Mouse (Mus musculus) heart, embryonic 16.5 days (tissue): ENCODE data around the gene Mzf1. TPM values are rescaled to one million over a fixed set of nuclear protein-coding genes. Genes with fewer than 3 reads are reported as not detected.
A peak's percentile ranks its signal among the peaks of the same experiment; 100 is the strongest.
"Not testable (repeated sequence)": the region's sequence is repeated elsewhere in the genome, so short reads cannot be mapped to it uniquely, and the experiment has no call there.

ENCODE experiments used
- ATAC-seq: fragments of 200-750 bp; cut with Nextera tagmentation; replicated peaks from 2 replicates; pipeline ENCODE4 v1.8.0; 2017; ENCODE audit warnings: moderate number of reproducible peaks; ENCODE audit not compliant: insufficient read depth, low FRiP score; ENCODE audit errors: extremely low read depth
- H3K27ac ChIP-seq: fragments of 300-500 bp; sonication (generic); 2 replicates; pipeline ENCODE4 v1.5.1; 2014; ENCODE audit warnings: mild to moderate bottlenecking, low read length, control low read depth, moderate library complexity
- H3K27me3 ChIP-seq: fragments of 300-500 bp; sonication (generic); 2 replicates; pipeline ENCODE4 v1.6.1; 2014; ENCODE audit warnings: low read length, mixed read lengths; ENCODE audit not compliant: control insufficient read depth, insufficient read depth
- H3K36me3 ChIP-seq: fragments of 300-500 bp; sonication (generic); 2 replicates; pipeline ENCODE4 v1.6.1; 2014; ENCODE audit not compliant: control insufficient read depth, insufficient read depth
- H3K4me1 ChIP-seq: fragments of 300-500 bp; sonication (generic); 2 replicates; pipeline ENCODE4 v1.6.1; 2014; ENCODE audit warnings: low read length, mixed read lengths; ENCODE audit not compliant: control insufficient read depth, insufficient read depth
- H3K4me2 ChIP-seq: fragments of 300-500 bp; sonication (generic); 2 replicates; pipeline ENCODE4 v1.6.1; 2014; ENCODE audit warnings: low read depth, mild to moderate bottlenecking, control low read depth, low read length
- H3K4me3 ChIP-seq: fragments of 300-500 bp; sonication (generic); 2 replicates; pipeline ENCODE4 v1.5.1; 2014; ENCODE audit warnings: mild to moderate bottlenecking, control low read depth, low read length
- H3K9ac ChIP-seq: fragments of 300-500 bp; sonication (generic); 2 replicates; pipeline ENCODE4 v1.6.1; 2014; ENCODE audit warnings: low read length, control low read depth
- H3K9me3 ChIP-seq: fragments of 300-500 bp; sonication (generic); replicated peaks from 2 replicates; pipeline ENCODE4 v1.6.1; 2016; ENCODE audit warnings: low read length; ENCODE audit not compliant: control insufficient read depth
- WGBS: fragments of 180-500 bp; shearing (Covaris S2); extraction: QIAGEN DNeasy Blood & Tissue Kit; methylation state at CpG from one replicate; pipeline ENCODE4 v1.1.7; 2014; 5-methylcytosine and 5-hydroxymethylcytosine counted together
- polyA plus RNA-seq: library from polyadenylated mRNA; unstranded; fragments of >200 nt; fragmentation: Nextera tagmentation; extraction: Ambion mirVana; gene quantifications from 2 replicates; pipeline ENCODE4 v1.2.1, GENCODE M21; 2015

The Mzf1 gene
- polyA plus RNA-seq: 1.7 and 2.1 TPM in 2 replicates

GRCm38 (mm10) chr7:13054287-13055010 is at the start of gene Mzf1:
TSS of gene Mzf1 (minus strand) at chr7:13054764.
- no peaks in the 10 kb centered on the region for H3K27me3 ChIP-seq
- peak within 1 kb of the TSS; percentile 75 for H3K4me3 ChIP-seq
- WGBS: under 1% methylated on average over 41 of the region's 41 CpGs
- H3K9ac ChIP-seq: peak within 1 kb of the TSS; percentile 85
- H3K9me3 ChIP-seq: no peaks in the 10 kb centered on the region
- H3K4me1 ChIP-seq: peaks cover 4% of the 10 kb centered on the region; the same call in 1 of the 2 replicates
- H3K4me2 ChIP-seq: peak within 1 kb of the TSS; percentile 79
- peak; percentile 91 for ATAC-seq
- peak within 1 kb of the TSS; percentile 86 for H3K27ac ChIP-seq
- no peaks in the 10 kb centered on the region for H3K36me3 ChIP-seq

- 39% methylated on average over 3 of the region's 3 CpGs for WGBS
- no peak for ATAC-seq
- Histone ChIP-seq H3K4me1 (no peaks in the 10 kb centered on the region), H3K4me2 (no peak within 1 kb of the TSS), H3K27me3 (no peaks in the 10 kb centered on the region), H3K27ac (no peak within 1 kb of the TSS), H3K36me3 (no peaks in the 10 kb centered on the region), H3K4me3 (no peak within 1 kb of the TSS), H3K9ac (no peak within 1 kb of the TSS), H3K9me3 (no peaks in the 10 kb centered on the region)
Measured at GRCm38 (mm10) chr7:13095073-13095472, 40.5 kb upstream of the Mzf1 start, which contains the start of gene Vmn1r85. TSS of gene Vmn1r85 (minus strand) at chr7:13095173.

- Histone ChIP-seq H3K36me3 (no peaks in the 10 kb centered on the region), H3K4me1 (no peaks in the 10 kb centered on the region), H3K4me3 (no peak overlapping the region), H3K9ac (no peak overlapping the region), H3K4me2 (no peak overlapping the region), H3K27me3 (no peaks in the 10 kb centered on the region), H3K27ac (no peak overlapping the region), H3K9me3 (no peaks in the 10 kb centered on the region)
- ATAC-seq: no peak
- WGBS: 49% methylated on average over 5 of the region's 5 CpGs
Measured at GRCm38 (mm10) chr7:13072293-13072692, 17.7 kb upstream of the Mzf1 start.

GRCm38 (mm10) chr7:13063399-13063798 is 8.8 kb upstream of the Mzf1 start:
- 36% methylated on average over 2 of the region's 2 CpGs for WGBS
- H3K36me3 ChIP-seq, H3K9me3 ChIP-seq, H3K27ac ChIP-seq, H3K27me3 ChIP-seq, H3K4me3 ChIP-seq, H3K4me1 ChIP-seq, H3K9ac ChIP-seq, ATAC-seq, H3K4me2 ChIP-seq: not testable (repeated sequence)

GRCm38 (mm10) chr7:13059536-13059935 is 5.0 kb upstream of the Mzf1 start:
- Histone ChIP-seq H3K27ac (no peak overlapping the region), H3K27me3 (no peaks in the 10 kb centered on the region), H3K4me3 (no peak overlapping the region), H3K4me1 (no peaks in the 10 kb centered on the region), H3K4me2 (no peak overlapping the region), H3K9ac (no peak overlapping the region), H3K9me3 (no peaks in the 10 kb centered on the region), H3K36me3 (no peaks in the 10 kb centered on the region)
- no peak for ATAC-seq
- WGBS: 84% methylated on average over 9 of the region's 9 CpGs

- no peak overlapping the region for H3K4me2 ChIP-seq
- H3K27me3 ChIP-seq: no peaks in the 10 kb centered on the region
- no peak overlapping the region for H3K27ac ChIP-seq
- 61% methylated on average over 8 of the region's 8 CpGs for WGBS
- H3K36me3 ChIP-seq: no peaks in the 10 kb centered on the region
- no peak overlapping the region for H3K4me3 ChIP-seq
- peaks cover 4% of the 10 kb centered on the region; the same call in 1 of the 2 replicates for H3K4me1 ChIP-seq
- H3K9me3 ChIP-seq: no peaks in the 10 kb centered on the region
- no peak for ATAC-seq
- no peak overlapping the region for H3K9ac ChIP-seq
Measured at GRCm38 (mm10) chr7:13056913-13057700, 2.5 kb upstream of the Mzf1 start.

- Histone ChIP-seq H3K27ac (peak overlapping the region; percentile 86), H3K4me2 (peak overlapping the region; percentile 79), H3K4me1 (peaks cover 4% of the 10 kb centered on the region; the same call in 1 of the 2 replicates), H3K9me3 (no peaks in the 10 kb centered on the region), H3K4me3 (peak overlapping the region; percentile 75), H3K27me3 (no peaks in the 10 kb centered on the region), H3K36me3 (no peaks in the 10 kb centered on the region), H3K9ac (peak overlapping the region; percentile 85)
- WGBS: 3% methylated on average over 15 of the region's 15 CpGs
- ATAC-seq: no peak
Measured at GRCm38 (mm10) chr7:13053961-13054286, 640 bp downstream of the Mzf1 start.

- H3K27me3 ChIP-seq: no peaks in the 10 kb centered on the region
- no peak overlapping the region; the same call in 1 of the 2 replicates for H3K27ac ChIP-seq
- whole genome bisulfite sequencing: 82% methylated on average over 2 of the region's 2 CpGs
- H3K4me3 ChIP-seq: peak overlapping the region; percentile 75
- H3K4me1 ChIP-seq: peaks cover 4% of the 10 kb centered on the region; the same call in 1 of the 2 replicates
- H3K9ac ChIP-seq: no peak overlapping the region; the same call in 1 of the 2 replicates
- H3K4me2 ChIP-seq: peak overlapping the region; percentile 79
- no peaks in the 10 kb centered on the region for H3K9me3 ChIP-seq
- no peaks in the 10 kb centered on the region for H3K36me3 ChIP-seq
- no peak for ATAC-seq
Measured at GRCm38 (mm10) chr7:13053501-13053900, 1.1 kb downstream of the Mzf1 start.

GRCm38 (mm10) chr7:13053001-13053400 is 1.6 kb downstream of the Mzf1 start:
- Histone ChIP-seq H3K9ac (no peak overlapping the region), H3K4me1 (peaks cover 4% of the 10 kb centered on the region; the same call in 1 of the 2 replicates), H3K9me3 (no peaks in the 10 kb centered on the region), H3K4me3 (no peak overlapping the region), H3K27ac (no peak overlapping the region), H3K27me3 (no peaks in the 10 kb centered on the region), H3K36me3 (no peaks in the 10 kb centered on the region), H3K4me2 (no peak overlapping the region)
- WGBS: 87% methylated on average over 13 of the region's 13 CpGs
- no peak for ATAC-seq
